Mouse (Mus musculus): ENCODE measurements around the gene Ttc39d. TPM values are rescaled to one million over a fixed set of nuclear protein-coding genes. Genes with fewer than 3 reads are reported as not detected.

Gene Ttc39d
- 0.10 and 0.17 TPM in 2 replicates for polyA plus RNA-seq (2015; fragmentation: Nextera tagmentation; extraction: Ambion mirVana)

- H3K27ac ChIP-seq, result peak within 1 kb of the TSS; percentile 99
- peak within 1 kb of the TSS; percentile 94 for H3K4me3 ChIP-seq
- H3K36me3 ChIP-seq, result peaks cover 27% of the 10 kb centered on the region
- H3K27me3 ChIP-seq, result no peaks in the 10 kb centered on the region
- H3K4me2 ChIP-seq (replicated peaks), result peak within 1 kb of the TSS; percentile 92
- no peaks in the 10 kb centered on the region for H3K9me3 ChIP-seq
- ATAC-seq (ENCODE audit: low FRiP score, low read depth), result peak; percentile 93
- under 1% methylated on average over 61 of the region's 95 CpGs for WGBS
- H3K9ac ChIP-seq, result peak within 1 kb of the TSS; percentile 99
- H3K4me1 ChIP-seq, result peaks cover 17% of the 10 kb centered on the region; the same call in 1 of the 2 replicates
Measured at GRCm38 (mm10) chr17:80206671-80207581, at the start of gene Ttc39d, which contains the start of gene Srsf7. Ttc39d (plus strand) TSS chr17:80207460. Srsf7 (minus strand) TSS chr17:80207307.

- H3K27me3 ChIP-seq, result no peaks in the 10 kb centered on the region
- ATAC-seq (ENCODE audit: low FRiP score, low read depth), result no peak
- H3K4me2 ChIP-seq (replicated peaks), result no peak overlapping the region
- H3K36me3 ChIP-seq, result no peaks in the 10 kb centered on the region
- 0 out of 2 replicates have a peak, but pooled peaks cover 5% of the 10 kb centered on the region for H3K4me1 ChIP-seq
- no peak overlapping the region for H3K27ac ChIP-seq
- WGBS, result 88% methylated on average over 6 of the region's 6 CpGs
- H3K4me3 ChIP-seq, result no peak overlapping the region
- no peak overlapping the region for H3K9ac ChIP-seq
- H3K9me3 ChIP-seq, result no peaks in the 10 kb centered on the region
Measured at GRCm38 (mm10) chr17:80157489-80157888, 49.8 kb upstream of the Ttc39d start.

GRCm38 (mm10) chr17:80160454-80160853, 46.8 kb upstream of the Ttc39d start:
- Histone ChIP-seq H3K4me3 (no peak overlapping the region), H3K4me1 (0 out of 2 replicates have a peak, but pooled peaks cover 6% of the 10 kb centered on the region), H3K27ac (no peak overlapping the region), H3K36me3 (no peaks in the 10 kb centered on the region), H3K27me3 (no peaks in the 10 kb centered on the region), H3K9me3 (no peaks in the 10 kb centered on the region), H3K9ac (no peak overlapping the region), H3K4me2 (replicated peaks) (no peak overlapping the region)
- WGBS, result 49% methylated on average over 5 of the region's 5 CpGs
- ATAC-seq (ENCODE audit: low FRiP score, low read depth), result no peak

GRCm38 (mm10) chr17:80163991-80164390, 43.3 kb upstream of the Ttc39d start:
- peaks cover 33% of the 10 kb centered on the region for H3K4me1 ChIP-seq
- H3K27ac ChIP-seq, result no peak overlapping the region
- no peak overlapping the region for H3K4me3 ChIP-seq
- ATAC-seq (ENCODE audit: low FRiP score, low read depth), result no peak
- no peaks in the 10 kb centered on the region for H3K36me3 ChIP-seq
- no peaks in the 10 kb centered on the region for H3K9me3 ChIP-seq
- no peak overlapping the region for H3K4me2 ChIP-seq (replicated peaks)
- WGBS, result 86% methylated on average over 8 of the region's 8 CpGs
- no peaks in the 10 kb centered on the region for H3K27me3 ChIP-seq
- H3K9ac ChIP-seq, result no peak overlapping the region

GRCm38 (mm10) chr17:80165741-80166140, 41.5 kb upstream of the Ttc39d start:
- H3K4me1 ChIP-seq, result peaks cover 31% of the 10 kb centered on the region
- no peak for ATAC-seq (ENCODE audit: low FRiP score, low read depth)
- 62% methylated on average over 6 of the region's 6 CpGs for WGBS
- H3K36me3 ChIP-seq, result no peaks in the 10 kb centered on the region
- no peak overlapping the region for H3K27ac ChIP-seq
- no peaks in the 10 kb centered on the region for H3K27me3 ChIP-seq
- H3K9me3 ChIP-seq, result no peaks in the 10 kb centered on the region
- no peak overlapping the region for H3K9ac ChIP-seq
- H3K4me3 ChIP-seq, result no peak overlapping the region
- no peak overlapping the region for H3K4me2 ChIP-seq (replicated peaks)

DNA sequence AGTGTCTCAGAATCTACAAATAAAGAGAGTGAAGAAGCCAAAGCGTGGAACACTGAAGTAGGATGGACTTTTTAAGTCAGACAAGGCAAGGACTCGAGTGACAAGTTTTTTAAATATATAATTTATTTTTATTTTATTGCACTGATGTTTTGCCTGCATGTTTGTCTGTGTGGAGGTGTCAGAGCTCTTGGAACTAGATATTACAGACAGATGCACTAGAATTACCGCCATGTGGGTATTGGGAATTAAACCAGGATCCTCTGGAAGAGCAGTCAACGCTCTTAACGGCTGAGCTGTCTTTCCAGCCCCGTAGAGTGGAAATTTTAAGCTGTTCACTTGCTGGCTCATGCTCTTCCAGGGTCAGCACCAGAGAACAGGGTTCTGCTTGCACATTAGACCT, 40.9 kb upstream of the Ttc39d start:
- Histone ChIP-seq H3K27me3 (no peaks in the 10 kb centered on the region), H3K9ac (no peak overlapping the region), H3K36me3 (no peaks in the 10 kb centered on the region), H3K4me3 (no peak overlapping the region), H3K4me1 (peaks cover 31% of the 10 kb centered on the region), H3K27ac (no peak overlapping the region), H3K9me3 (no peaks in the 10 kb centered on the region), H3K4me2 (replicated peaks) (no peak overlapping the region)
- 81% methylated on average over 6 of the region's 6 CpGs for WGBS
- no peak for ATAC-seq (ENCODE audit: low FRiP score, low read depth)

- H3K4me1 ChIP-seq, result peaks cover 31% of the 10 kb centered on the region
- ATAC-seq (ENCODE audit: low FRiP score, low read depth), result no peak
- no peak overlapping the region for H3K4me3 ChIP-seq
- H3K4me2 ChIP-seq (replicated peaks), result no peak overlapping the region
- 72% methylated on average over 4 of the region's 4 CpGs for WGBS
- no peak overlapping the region for H3K9ac ChIP-seq
- H3K27me3 ChIP-seq, result no peaks in the 10 kb centered on the region
- H3K36me3 ChIP-seq, result no peaks in the 10 kb centered on the region
- no peak overlapping the region for H3K27ac ChIP-seq
- no peaks in the 10 kb centered on the region for H3K9me3 ChIP-seq
Measured at GRCm38 (mm10) chr17:80167436-80167835, 39.8 kb upstream of the Ttc39d start.

DNA sequence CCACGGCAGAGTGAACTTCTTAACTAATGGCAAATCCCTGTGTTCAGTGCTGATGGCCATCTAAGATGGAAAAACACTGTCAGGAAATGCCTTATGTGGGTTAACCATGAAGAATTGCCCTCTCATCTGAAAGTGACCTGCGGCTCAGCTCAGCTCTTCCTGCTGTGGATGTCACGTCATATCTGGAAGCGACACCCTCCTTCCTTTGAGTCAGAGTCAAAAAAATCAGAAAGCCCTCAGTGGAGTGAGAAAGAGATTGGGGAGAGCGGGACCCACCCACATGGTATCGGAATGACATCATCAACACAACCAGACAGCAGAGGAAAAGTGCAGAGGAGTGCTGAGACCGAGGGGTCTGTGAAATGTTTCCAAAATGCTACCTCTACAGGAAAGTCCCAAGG, 39.4 kb upstream of the Ttc39d start:
- H3K27ac ChIP-seq, result no peak overlapping the region
- H3K4me3 ChIP-seq, result no peak overlapping the region
- no peaks in the 10 kb centered on the region for H3K36me3 ChIP-seq
- peaks cover 31% of the 10 kb centered on the region for H3K4me1 ChIP-seq
- H3K9me3 ChIP-seq, result no peaks in the 10 kb centered on the region
- WGBS, result 54% methylated on average over 7 of the region's 7 CpGs
- peak; percentile 46; the same call in 1 of the 2 replicates for ATAC-seq (ENCODE audit: low FRiP score, low read depth)
- no peak overlapping the region for H3K9ac ChIP-seq
- H3K27me3 ChIP-seq, result no peaks in the 10 kb centered on the region
- peak overlapping the region; percentile 56 for H3K4me2 ChIP-seq (replicated peaks)

- peak overlapping the region; percentile 27 for H3K4me3 ChIP-seq
- peak overlapping the region; percentile 56 for H3K4me2 ChIP-seq (replicated peaks)
- H3K4me1 ChIP-seq, result peaks cover 31% of the 10 kb centered on the region
- H3K9me3 ChIP-seq, result no peaks in the 10 kb centered on the region
- no peaks in the 10 kb centered on the region for H3K36me3 ChIP-seq
- WGBS, result 17% methylated on average over 16 of the region's 16 CpGs
- H3K27ac ChIP-seq, result peak overlapping the region; percentile 70
- ATAC-seq (ENCODE audit: low FRiP score, low read depth), result peak; percentile 77
- no peaks in the 10 kb centered on the region for H3K27me3 ChIP-seq
- no peak overlapping the region for H3K9ac ChIP-seq
Measured at GRCm38 (mm10) chr17:80168425-80169182, 38.7 kb upstream of the Ttc39d start.

GRCm38 (mm10) chr17:80169792-80170191, 37.5 kb upstream of the Ttc39d start:
- H3K9me3 ChIP-seq, result no peaks in the 10 kb centered on the region
- no peak overlapping the region for H3K4me3 ChIP-seq
- H3K36me3 ChIP-seq, result no peaks in the 10 kb centered on the region
- H3K4me1 ChIP-seq, result peaks cover 31% of the 10 kb centered on the region
- no peak overlapping the region for H3K27ac ChIP-seq
- no peak for ATAC-seq (ENCODE audit: low FRiP score, low read depth)
- 91% methylated on average over 6 of the region's 6 CpGs for WGBS
- no peak overlapping the region for H3K4me2 ChIP-seq (replicated peaks)
- no peak overlapping the region for H3K9ac ChIP-seq
- H3K27me3 ChIP-seq, result no peaks in the 10 kb centered on the region

DNA sequence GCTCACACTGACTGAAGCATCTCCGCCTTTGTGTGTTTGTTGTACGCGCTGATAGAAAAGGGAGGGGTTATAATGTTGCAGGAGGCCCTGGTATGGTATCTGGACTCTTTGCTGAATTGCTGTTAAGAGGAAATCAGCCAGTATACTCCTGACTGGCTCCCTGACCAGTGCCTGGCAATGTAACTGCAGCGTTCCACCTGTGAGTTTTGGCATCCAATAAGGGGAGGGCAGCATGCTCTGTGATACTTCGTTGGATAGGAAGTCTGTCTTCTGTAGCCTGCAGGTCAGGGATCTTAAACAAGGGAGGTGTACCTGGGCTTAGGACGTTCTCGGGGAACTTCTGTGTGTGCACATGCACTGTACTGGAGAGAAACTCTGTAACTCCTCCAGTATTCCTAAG, 36.3 kb upstream of the Ttc39d start:
- Histone ChIP-seq H3K9ac (no peak overlapping the region), H3K4me3 (no peak overlapping the region), H3K27ac (no peak overlapping the region), H3K27me3 (no peaks in the 10 kb centered on the region), H3K4me2 (replicated peaks) (no peak overlapping the region), H3K9me3 (no peaks in the 10 kb centered on the region), H3K36me3 (no peaks in the 10 kb centered on the region), H3K4me1 (peaks cover 25% of the 10 kb centered on the region)
- 85% methylated on average over 7 of the region's 7 CpGs for WGBS
- no peak for ATAC-seq (ENCODE audit: low FRiP score, low read depth)

DNA sequence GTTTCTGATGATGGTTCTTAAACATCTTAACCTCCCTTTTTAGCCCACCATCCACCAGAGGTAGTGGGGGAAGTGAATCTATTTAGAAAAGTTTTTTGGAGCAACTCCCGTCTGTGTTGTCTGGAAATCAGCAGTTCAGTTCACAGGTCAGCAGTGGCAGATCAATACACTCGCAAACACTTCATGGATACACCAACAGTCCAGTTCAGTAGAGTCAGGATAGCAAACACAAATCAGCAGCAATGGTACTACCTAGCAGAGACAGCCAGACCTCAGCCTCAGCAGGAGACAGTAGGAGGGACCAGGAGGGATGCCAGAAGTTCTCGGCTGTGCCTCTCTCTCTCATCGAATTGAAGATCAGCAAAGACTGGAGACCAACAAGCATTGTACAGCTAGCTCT, 35.3 kb upstream of the Ttc39d start:
- Histone ChIP-seq H3K4me3 (no peak overlapping the region), H3K27me3 (no peaks in the 10 kb centered on the region), H3K36me3 (no peaks in the 10 kb centered on the region), H3K4me2 (replicated peaks) (no peak overlapping the region), H3K9ac (no peak overlapping the region), H3K9me3 (no peaks in the 10 kb centered on the region), H3K27ac (no peak overlapping the region), H3K4me1 (peaks cover 23% of the 10 kb centered on the region)
- ATAC-seq (ENCODE audit: low FRiP score, low read depth), result no peak
- 88% methylated on average over 4 of the region's 4 CpGs for WGBS
